Mouse (Mus musculus): ENCODE measurements at regions not wholly inside any gene's neighbourhood (a gene's known extent, or its start where the extent isn't known, plus 50 kb on each side); places are given as distances from the start of the nearest gene placed in this dataset.

DNA sequence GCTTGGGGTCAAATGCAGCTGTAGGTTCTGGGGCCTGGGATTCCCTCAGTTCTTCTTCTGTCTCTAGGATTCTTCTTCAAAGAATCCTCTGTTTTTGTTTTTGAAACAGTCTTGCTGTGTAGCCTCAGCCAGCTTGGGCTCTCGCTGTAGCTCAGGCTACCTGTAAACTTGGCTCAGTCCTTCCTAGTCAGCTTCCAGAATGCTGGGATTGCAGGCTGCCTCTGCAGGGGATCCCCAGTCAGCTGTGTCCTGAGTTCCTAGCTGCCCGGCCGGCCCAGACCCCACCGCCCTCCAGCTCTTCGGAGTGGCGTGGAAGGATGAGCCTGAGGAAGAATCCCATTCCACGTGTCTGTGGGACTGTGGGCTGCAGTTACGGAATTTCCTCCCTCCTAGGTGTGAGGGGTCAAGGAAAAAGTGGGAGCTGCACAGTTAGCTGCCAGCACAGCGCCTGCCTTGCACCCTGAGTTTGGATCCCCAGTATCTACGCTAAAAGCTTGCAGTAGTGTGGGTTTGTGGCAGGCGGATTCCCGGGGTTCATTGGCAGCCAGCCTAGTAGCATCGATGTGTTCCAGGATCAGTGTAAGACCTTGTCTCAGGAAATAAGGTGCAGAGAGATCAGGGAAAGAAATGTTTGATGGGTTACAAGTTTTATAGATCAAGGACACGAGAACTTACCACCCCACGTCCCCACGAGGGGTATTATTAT lies 204.0 kb downstream of the Matn1 start:
- no peak for TF ChIP-seq CTCF (IDR thresholded peaks at IDR 0.05; ENCODE audit: low read depth, low read length)
- no peak for TF ChIP-seq EP300 (IDR thresholded peaks at IDR 0.05; ENCODE audit: insufficient read depth, low read depth, low read length)

Data from ES-Bruce4 (cell line).